Mouse (Mus musculus): ENCODE results near the gene Slc22a6. TPM values are rescaled to one million over a fixed set of nuclear protein-coding genes. Genes with fewer than 3 reads are reported as not detected.

The Slc22a6 gene
- polyA plus RNA-seq, 1 experiment from 2014 or later = 0.06 TPM

DNA sequence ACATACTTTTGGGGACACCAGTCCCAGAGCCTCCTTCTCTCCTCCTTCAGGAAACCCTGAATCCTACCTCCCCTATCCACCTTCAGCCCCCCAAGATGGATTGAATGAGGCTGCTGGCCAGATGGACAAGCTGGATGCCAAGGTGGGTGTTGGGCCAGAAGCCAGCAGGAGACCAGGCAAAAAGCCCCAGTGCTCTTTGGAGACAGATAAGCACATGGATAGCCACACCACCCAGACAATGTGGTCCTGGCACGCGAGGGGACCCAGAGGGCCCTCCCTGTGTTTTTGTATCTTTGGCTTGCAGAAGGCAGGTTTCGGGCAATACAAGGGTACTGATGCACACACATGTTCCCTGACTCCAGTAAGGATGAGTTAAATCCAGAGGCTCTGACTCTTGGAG, 47.0 kb downstream of the Slc22a6 start:
- WGBS = 87% methylated on average over 3 of the region's 3 CpGs
- Histone ChIP-seq H3K27ac (replicated peaks) (no peak overlapping the region), H3K36me3 (no peaks in the 10 kb centered on the region), H3K4me3 (no peak overlapping the region), H3K9me3 (replicated peaks) (no peaks in the 10 kb centered on the region), H3K4me1 (peaks cover 28% of the 10 kb centered on the region), H3K27me3 (ENCODE audit: low read depth, poor library complexity, severe bottlenecking) (peaks cover 49% of the 10 kb centered on the region)
- DNase-seq (ENCODE audit: low spot score) = no peak

DNA sequence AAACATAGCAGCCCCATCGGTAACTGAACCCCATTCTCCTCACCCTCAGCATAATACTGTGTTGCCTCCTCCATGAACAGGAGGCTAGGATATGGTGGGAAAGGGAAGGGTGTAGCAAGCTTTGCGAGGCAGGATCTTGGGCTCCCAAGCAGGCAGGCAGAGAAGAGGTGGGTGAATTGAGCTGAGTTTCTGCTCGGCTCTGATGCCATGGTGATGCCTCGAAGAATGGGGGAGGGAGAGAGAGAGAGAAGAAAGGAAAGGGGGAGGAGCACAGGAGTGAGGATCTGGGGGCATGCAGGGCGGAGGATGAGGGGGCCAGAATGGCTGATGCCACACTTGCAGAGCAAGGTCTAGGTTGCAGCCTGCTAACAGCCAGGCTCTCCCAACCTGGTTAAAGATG, 47.9 kb downstream of the Slc22a6 start:
- 55% methylated on average over 5 of the region's 5 CpGs for WGBS
- H3K27ac ChIP-seq (replicated peaks) = no peak overlapping the region

DNA sequence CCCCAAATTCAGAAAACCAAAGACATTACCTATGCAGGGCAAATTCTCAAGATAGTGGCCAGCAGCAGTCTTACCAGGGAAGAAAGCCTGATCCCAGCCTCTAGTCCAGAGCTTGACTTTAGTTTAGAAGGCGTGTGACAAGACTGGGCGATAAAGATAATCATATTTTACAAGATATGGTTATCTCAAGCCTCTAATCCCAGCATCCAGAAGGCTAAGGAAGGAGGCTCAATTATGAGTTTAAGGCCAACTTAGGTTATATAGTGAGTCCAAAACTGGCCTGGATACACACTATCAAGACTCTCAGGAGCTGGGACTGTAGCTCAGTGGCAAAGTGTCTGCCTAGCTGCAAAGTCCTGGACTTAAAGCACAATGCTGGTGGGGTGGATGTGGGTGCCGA, 55.0 kb downstream of the Slc22a6 start:
- H3K27ac ChIP-seq (replicated peaks) = no peak overlapping the region

More for the DNA sequence above, 47.9 kb downstream of the Slc22a6 start:
- H3K36me3 ChIP-seq = no peaks in the 10 kb centered on the region
- H3K4me3 ChIP-seq = no peak overlapping the region
- peaks cover 41% of the 10 kb centered on the region for H3K27me3 ChIP-seq (ENCODE audit: low read depth, poor library complexity, severe bottlenecking)
- no peaks in the 10 kb centered on the region for H3K9me3 ChIP-seq (replicated peaks)
- peaks cover 28% of the 10 kb centered on the region for H3K4me1 ChIP-seq
- DNase-seq (ENCODE audit: low spot score) = no peak

DNA sequence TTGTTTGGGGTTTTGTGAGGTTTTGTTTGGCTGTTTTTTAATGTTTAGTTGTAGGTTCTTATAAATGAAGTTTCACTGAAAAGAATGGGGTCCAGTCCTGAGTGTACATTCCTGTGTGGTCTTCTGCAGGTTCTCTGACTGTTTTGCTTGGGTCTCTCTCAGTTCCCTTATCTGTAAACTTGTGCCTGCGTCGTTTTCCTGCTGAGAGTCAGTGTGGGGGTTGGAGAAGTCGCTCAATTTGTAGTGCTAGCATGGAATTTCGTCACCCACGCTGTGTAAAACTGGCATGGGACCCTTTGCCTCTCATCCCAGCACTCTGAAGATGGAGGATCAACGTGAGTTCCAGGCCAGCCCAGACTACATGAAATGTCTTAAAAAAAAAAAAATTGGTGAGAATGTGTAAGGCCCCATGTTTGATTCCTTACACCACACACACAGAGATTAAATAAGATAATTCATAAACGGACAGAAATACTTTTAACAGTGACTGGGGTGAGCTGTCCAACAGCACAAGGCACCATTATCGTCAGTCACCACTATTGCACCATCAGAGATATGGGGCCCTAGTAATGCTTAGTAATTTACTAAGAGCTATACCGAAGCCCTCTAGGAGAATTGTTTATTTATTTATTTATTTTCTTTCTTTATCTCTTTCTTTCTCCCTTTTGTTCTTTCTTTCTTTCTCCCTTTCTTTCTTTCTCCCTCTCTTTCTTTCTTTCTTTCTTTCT, 55.7 kb downstream of the Slc22a6 start:
- WGBS = 73% methylated on average over 9 of the region's 9 CpGs

More for the DNA sequence above, 55.0 kb downstream of the Slc22a6 start:
- Histone ChIP-seq H3K4me3 (no peak overlapping the region), H3K27me3 (ENCODE audit: low read depth, poor library complexity, severe bottlenecking) (no peaks in the 10 kb centered on the region; the same call in 1 of the 2 replicates), H3K36me3 (no peaks in the 10 kb centered on the region), H3K9me3 (replicated peaks) (no peaks in the 10 kb centered on the region), H3K4me1 (no peaks in the 10 kb centered on the region)
- WGBS = 94% methylated on average over 3 of the region's 3 CpGs
- DNase-seq (ENCODE audit: low spot score) = no peak

More for the DNA sequence above, 55.7 kb downstream of the Slc22a6 start:
- Histone ChIP-seq H3K27me3 (ENCODE audit: low read depth, poor library complexity, severe bottlenecking) (peaks cover 6% of the 10 kb centered on the region), H3K4me1 (no peaks in the 10 kb centered on the region; the same call in 1 of the 2 replicates), H3K4me3 (no peak overlapping the region), H3K36me3 (no peaks in the 10 kb centered on the region), H3K9me3 (replicated peaks) (no peaks in the 10 kb centered on the region), H3K27ac (replicated peaks) (no peak overlapping the region)
- no peak for DNase-seq (ENCODE audit: low spot score)

Other genes with a start within 250 kb of the Slc22a6 start
- gene Slc22a30, start 212.9 kb upstream of the Slc22a6 start, polyA plus RNA-seq (2016; fragmentation: Nextera tagmentation; extraction: Ambion mirVana) = not detected in 2 replicates
- 0.07 and 0.12 TPM in 2 replicates for gene Slc22a8, start 26.8 kb upstream of the Slc22a6 start, polyA plus RNA-seq (2016; fragmentation: Nextera tagmentation; extraction: Ambion mirVana)
- gene Chrm1, start 45.8 kb downstream of the Slc22a6 start, polyA plus RNA-seq (2016; fragmentation: Nextera tagmentation; extraction: Ambion mirVana) = not detected in 2 replicates
- 139 and 144 TPM in 2 replicates for gene Slc3a2, start 105.3 kb downstream of the Slc22a6 start, polyA plus RNA-seq (2016; fragmentation: Nextera tagmentation; extraction: Ambion mirVana)
- gene Wdr74, start 117.8 kb downstream of the Slc22a6 start, polyA plus RNA-seq (2016; fragmentation: Nextera tagmentation; extraction: Ambion mirVana) = 105 and 121 TPM in 2 replicates
- gene 1700092M07Rik, start 122.7 kb downstream of the Slc22a6 start, polyA plus RNA-seq (2016; fragmentation: Nextera tagmentation; extraction: Ambion mirVana) = 3.2 and 3.3 TPM in 2 replicates
- gene Stx5a, start 123.4 kb downstream of the Slc22a6 start, polyA plus RNA-seq (2016; fragmentation: Nextera tagmentation; extraction: Ambion mirVana) = 94.9 and 103 TPM in 2 replicates
- gene Nxf1, start 139.0 kb downstream of the Slc22a6 start, polyA plus RNA-seq (2016; fragmentation: Nextera tagmentation; extraction: Ambion mirVana) = 253 and 282 TPM in 2 replicates
- gene Tmem223, start 153.0 kb downstream of the Slc22a6 start, polyA plus RNA-seq (2016; fragmentation: Nextera tagmentation; extraction: Ambion mirVana) = 189 and 205 TPM in 2 replicates
- 50.0 and 55.2 TPM in 2 replicates for gene Tmem179b, start 156.4 kb downstream of the Slc22a6 start, polyA plus RNA-seq (2016; fragmentation: Nextera tagmentation; extraction: Ambion mirVana)
- gene Taf6l, start 168.4 kb downstream of the Slc22a6 start, polyA plus RNA-seq (2016; fragmentation: Nextera tagmentation; extraction: Ambion mirVana) = 47.5 and 47.6 TPM in 2 replicates
- gene Polr2g, start 180.5 kb downstream of the Slc22a6 start, polyA plus RNA-seq (2016; fragmentation: Nextera tagmentation; extraction: Ambion mirVana) = 169 and 176 TPM in 2 replicates
- gene Zbtb3, start 184.5 kb downstream of the Slc22a6 start, polyA plus RNA-seq (2016; fragmentation: Nextera tagmentation; extraction: Ambion mirVana) = 7.5 and 7.8 TPM in 2 replicates
- gene Ttc9c, start 201.3 kb downstream of the Slc22a6 start, polyA plus RNA-seq (2016; fragmentation: Nextera tagmentation; extraction: Ambion mirVana) = 69.0 and 74.5 TPM in 2 replicates
- gene Hnrnpul2, start 202.0 kb downstream of the Slc22a6 start, polyA plus RNA-seq (2016; fragmentation: Nextera tagmentation; extraction: Ambion mirVana) = 4.3 and 4.4 TPM in 2 replicates
- not detected in 2 replicates for gene AC129217.1, start 211.7 kb downstream of the Slc22a6 start, polyA plus RNA-seq (2016; fragmentation: Nextera tagmentation; extraction: Ambion mirVana)
- 55.2 and 63.4 TPM in 2 replicates for gene Bscl2, start 219.4 kb downstream of the Slc22a6 start, polyA plus RNA-seq (2016; fragmentation: Nextera tagmentation; extraction: Ambion mirVana)
- 60.0 and 104 TPM in 2 replicates for gene Gng3, start 221.2 kb downstream of the Slc22a6 start, polyA plus RNA-seq (2016; fragmentation: Nextera tagmentation; extraction: Ambion mirVana)
- 0.57 TPM in 2 replicates for gene Lrrn4cl, start 232.7 kb downstream of the Slc22a6 start, polyA plus RNA-seq (2016; fragmentation: Nextera tagmentation; extraction: Ambion mirVana)

Measured in midbrain, embryonic 10.5 days (tissue).